Mouse (Mus musculus): ENCODE data around the gene Syt11.
"Not testable (repeated sequence)": the region's sequence is repeated elsewhere in the genome, so short reads cannot be mapped to it uniquely, and the experiment has no call there.

The Syt11 gene

GRCm38 (mm10) chr3:88719098-88719497 lies 55.9 kb downstream of the Syt11 start:
- DNase-seq = peak; percentile 55 to 69

- no peak for DNase-seq
Measured at GRCm38 (mm10) chr3:88717831-88718230, 57.1 kb downstream of the Syt11 start.

DNA sequence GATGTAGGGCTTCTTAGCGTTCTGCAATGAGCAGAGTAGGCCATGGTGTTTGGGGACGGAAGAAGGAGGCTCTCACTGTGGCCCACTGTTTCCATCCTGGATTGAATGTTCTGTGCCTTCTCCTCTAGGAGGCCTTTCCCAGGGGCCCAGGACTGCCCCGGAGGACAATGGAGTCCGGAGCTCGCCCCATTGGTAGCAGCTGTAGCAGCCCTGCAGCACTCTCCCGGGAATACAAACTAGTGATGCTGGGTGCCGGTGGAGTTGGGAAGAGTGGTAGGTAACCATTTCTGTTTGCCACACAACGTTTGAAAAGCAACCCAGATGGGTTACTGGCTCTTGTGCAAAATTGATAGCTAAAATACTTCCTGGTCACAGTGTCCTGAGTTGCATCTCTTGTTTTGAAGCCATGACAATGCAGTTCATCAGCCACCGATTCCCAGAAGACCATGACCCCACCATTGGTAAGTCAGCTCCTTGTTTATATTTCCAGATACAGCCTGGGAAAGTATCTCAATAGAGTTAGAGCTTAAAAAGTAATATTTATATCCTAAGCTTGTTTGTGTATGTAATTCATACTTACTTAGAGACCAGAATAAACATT lies 57.7 kb downstream of the Syt11 start:
- DNase-seq = peak; percentile 42 to 48

DNA sequence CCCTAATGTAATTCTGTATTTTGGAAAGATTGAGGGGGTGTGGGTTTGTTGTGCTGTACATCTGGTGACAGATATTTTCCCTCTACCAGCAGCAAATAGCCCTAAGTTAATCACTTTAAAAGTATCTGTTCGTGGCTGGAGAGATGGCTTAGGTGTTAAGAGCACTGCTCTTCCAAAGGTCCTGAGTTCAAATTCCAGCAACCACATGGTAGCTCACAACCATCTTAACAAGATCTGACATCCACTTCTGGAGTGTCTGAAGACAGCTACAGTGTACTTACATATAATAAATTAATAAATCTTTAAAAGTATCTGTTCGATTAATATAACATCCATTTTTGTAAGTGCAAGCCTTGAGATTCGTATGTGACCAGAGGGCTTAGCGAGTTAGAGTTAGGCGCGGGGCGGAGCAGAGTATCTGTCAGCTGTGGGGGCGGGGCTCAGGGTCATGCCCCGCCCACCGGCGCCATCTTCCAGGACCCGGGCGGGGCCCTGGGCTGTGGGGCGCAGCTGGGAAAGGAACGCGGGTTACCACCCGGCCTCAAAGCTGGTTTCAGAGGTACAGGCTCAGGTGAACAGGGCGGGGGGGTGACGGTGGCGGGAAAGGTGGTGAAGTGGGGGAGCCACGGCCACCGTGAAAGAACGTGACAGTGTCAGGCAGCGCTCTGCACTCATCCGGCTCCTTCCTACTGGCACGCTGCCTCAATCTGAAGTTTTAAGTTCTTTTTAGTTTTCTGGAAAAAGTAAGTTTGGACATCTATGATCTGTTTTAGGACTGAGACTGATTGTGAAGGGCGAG lies 58.4 kb downstream of the Syt11 start, which contains the start of gene Rit1:
TSS of gene Rit1 (plus strand) at position 440 of the 799 bp plus-strand sequence.
- DNase-seq = peak; percentile 89 to 90

- DNase-seq = not testable (repeated sequence)
Measured at GRCm38 (mm10) chr3:88715716-88716115, 59.2 kb downstream of the Syt11 start.

GRCm38 (mm10) chr3:88714725-88715124 lies 60.2 kb downstream of the Syt11 start:
- DNase-seq = no peak

- DNase-seq = no peak
Measured at GRCm38 (mm10) chr3:88713709-88714108, 61.3 kb downstream of the Syt11 start.

GRCm38 (mm10) chr3:88701222-88701621 lies 73.7 kb downstream of the Syt11 start:
- DNase-seq = no peak

DNA sequence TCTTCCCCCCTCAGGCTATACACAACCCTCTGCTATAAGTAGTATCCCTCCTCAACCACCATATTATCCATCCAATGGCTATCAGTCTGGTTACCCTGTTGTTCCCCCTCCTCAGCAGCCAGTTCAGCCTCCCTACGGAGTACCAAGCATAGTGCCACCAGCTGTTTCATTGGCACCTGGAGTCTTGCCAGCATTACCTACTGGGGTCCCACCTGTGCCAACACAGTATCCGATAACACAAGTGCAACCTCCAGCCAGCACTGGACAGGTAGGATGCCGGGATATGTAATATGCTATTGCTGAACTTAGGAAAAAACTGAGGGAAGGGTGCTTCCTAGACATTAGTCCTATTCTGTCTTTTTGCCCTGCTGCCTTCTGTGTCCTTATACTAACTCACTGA lies 74.7 kb downstream of the Syt11 start:
- DNase-seq = no peak

- DNase-seq = no peak
Measured at GRCm38 (mm10) chr3:88698834-88699233, 76.1 kb downstream of the Syt11 start.

- no peak for DNase-seq
Measured at GRCm38 (mm10) chr3:88698051-88698450, 76.9 kb downstream of the Syt11 start.

DNA sequence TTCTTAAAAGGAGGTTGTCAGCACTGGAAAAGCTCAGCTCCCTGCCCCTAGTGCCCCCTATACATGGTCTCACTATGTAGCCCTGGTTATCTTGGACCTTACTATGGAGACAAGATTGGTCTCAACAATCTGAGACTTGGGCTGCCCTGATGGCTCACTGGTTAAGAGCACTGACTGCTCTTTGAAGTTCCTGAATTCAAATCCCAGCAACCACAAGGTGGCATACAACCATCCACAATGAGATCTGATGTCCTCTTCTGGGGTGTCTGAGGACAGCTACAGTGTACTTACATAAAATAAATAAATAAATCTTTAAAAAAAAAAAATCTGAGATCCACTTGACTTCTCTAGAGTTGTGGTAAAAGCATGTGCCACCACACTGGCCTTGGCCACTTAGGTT lies 79.4 kb downstream of the Syt11 start:
- DNase-seq = no peak
